Mouse (Mus musculus): Measurements from ENCODE around the gene Rab14. TPM values are rescaled to one million over a fixed set of nuclear protein-coding genes. Genes with fewer than 3 reads are reported as not detected.

Gene Rab14
- polyA plus RNA-seq, 1 experiment, result 41.9 TPM

- no peak for DNase-seq (ENCODE audit: low read depth, low spot score)
These were observed 2.8 kb upstream of the Rab14 start for GRCm38 (mm10) chr2:35203729-35204128.

- under 1% methylated on average over 90 of the region's 90 CpGs for WGBS
- DNase-seq (ENCODE audit: low read depth, low spot score), result no peak
These were observed 686 bp downstream of the Rab14 start for GRCm38 (mm10) chr2:35199971-35200897.

- no peak for DNase-seq (ENCODE audit: low read depth, low spot score)
- 2% methylated on average over 5 of the region's 5 CpGs for WGBS
These were observed 1.4 kb downstream of the Rab14 start for GRCm38 (mm10) chr2:35199541-35199940.

GRCm38 (mm10) chr2:35195626-35196544 is 5.0 kb downstream of the Rab14 start:
- 31% methylated on average over 6 of the region's 6 CpGs for WGBS
- DNase-seq (ENCODE audit: low read depth, low spot score), result no peak

- 74% methylated on average over 1 of the region's 1 CpGs for WGBS
- DNase-seq (ENCODE audit: low read depth, low spot score), result no peak
These were observed 6.9 kb downstream of the Rab14 start for GRCm38 (mm10) chr2:35193976-35194375.

GRCm38 (mm10) chr2:35188929-35189328 is 12.0 kb downstream of the Rab14 start:
- no peak for DNase-seq (ENCODE audit: low read depth, low spot score)
- WGBS, result 69% methylated on average over 5 of the region's 5 CpGs

GRCm38 (mm10) chr2:35183115-35183673 is 17.7 kb downstream of the Rab14 start:
- DNase-seq (ENCODE audit: low read depth, low spot score), result no peak
- 84% methylated on average over 6 of the region's 6 CpGs for WGBS

GRCm38 (mm10) chr2:35178153-35178552 is 22.8 kb downstream of the Rab14 start:
- no peak for DNase-seq (ENCODE audit: low read depth, low spot score)
- WGBS, result 68% methylated on average over 3 of the region's 3 CpGs

GRCm38 (mm10) chr2:35175281-35176065 is 25.4 kb downstream of the Rab14 start:
- DNase-seq (ENCODE audit: low read depth, low spot score), result no peak
- 86% methylated on average over 12 of the region's 12 CpGs for WGBS

- WGBS, result 40% methylated on average over 5 of the region's 5 CpGs
- no peak for DNase-seq (ENCODE audit: low read depth, low spot score)
These were observed 26.8 kb downstream of the Rab14 start for GRCm38 (mm10) chr2:35174100-35174499.

- no peak for DNase-seq (ENCODE audit: low read depth, low spot score)
- 89% methylated on average over 5 of the region's 5 CpGs for WGBS
These were observed 27.3 kb downstream of the Rab14 start for GRCm38 (mm10) chr2:35173666-35174065.

GRCm38 (mm10) chr2:35172246-35172645 is 28.7 kb downstream of the Rab14 start:
- 87% methylated on average over 4 of the region's 4 CpGs for WGBS
- DNase-seq (ENCODE audit: low read depth, low spot score), result no peak

GRCm38 (mm10) chr2:35171341-35171861 is 29.5 kb downstream of the Rab14 start:
- DNase-seq (ENCODE audit: low read depth, low spot score), result no peak
- 73% methylated on average over 10 of the region's 10 CpGs for WGBS

- WGBS, result 92% methylated on average over 2 of the region's 2 CpGs
- DNase-seq (ENCODE audit: low read depth, low spot score), result no peak
These were observed 31.5 kb downstream of the Rab14 start for GRCm38 (mm10) chr2:35169452-35169851.

- DNase-seq (ENCODE audit: low read depth, low spot score), result no peak
- WGBS, result 79% methylated on average over 5 of the region's 5 CpGs
These were observed 34.1 kb downstream of the Rab14 start for GRCm38 (mm10) chr2:35166816-35167215.

- no peak for DNase-seq (ENCODE audit: low read depth, low spot score)
- 91% methylated on average over 13 of the region's 13 CpGs for WGBS
These were observed 35.5 kb downstream of the Rab14 start for GRCm38 (mm10) chr2:35165416-35165815.

GRCm38 (mm10) chr2:35163396-35163795 is 37.5 kb downstream of the Rab14 start:
- DNase-seq (ENCODE audit: low read depth, low spot score), result no peak
- WGBS, result 81% methylated on average over 5 of the region's 5 CpGs

- WGBS, result 80% methylated on average over 4 of the region's 4 CpGs
- DNase-seq (ENCODE audit: low read depth, low spot score), result no peak
These were observed 39.0 kb downstream of the Rab14 start for GRCm38 (mm10) chr2:35161846-35162488.

- DNase-seq (ENCODE audit: low read depth, low spot score), result no peak
- WGBS, result 38% methylated on average over 5 of the region's 5 CpGs
These were observed 40.7 kb downstream of the Rab14 start for GRCm38 (mm10) chr2:35160206-35160605.
